Mouse (Mus musculus) bone marrow macrophage, adult 2 months (primary cell): Measurements from ENCODE around the gene Dnajb5. TPM values are rescaled to one million over a fixed set of nuclear protein-coding genes. Genes with fewer than 3 reads are reported as not detected.
"Not testable (repeated sequence)": the region's sequence is repeated elsewhere in the genome, so short reads cannot be mapped to it uniquely, and the experiment has no call there.

Source experiments
- H3K27ac ChIP-seq: 2 replicates; pipeline ENCODE4 v1.5.1; 2012; ENCODE audit warnings: low read depth, low read length; ENCODE audit not compliant: insufficient read depth
- H3K4me1 ChIP-seq: 2 replicates; pipeline ENCODE4 v1.6.1; 2012; ENCODE audit warnings: low read length; ENCODE audit not compliant: control insufficient read depth, insufficient read depth
- H3K4me3 ChIP-seq: 2 replicates; pipeline ENCODE4 v1.5.1; 2012; ENCODE audit warnings: mild to moderate bottlenecking, low read length, moderate library complexity; ENCODE audit not compliant: insufficient read depth
- CTCF ChIP-seq: IDR thresholded peaks from 2 replicates; pipeline ENCODE4 v1.5.1; 2012; ENCODE audit warnings: low read depth, mild to moderate bottlenecking, low read length, moderate library complexity
- POLR2A ChIP-seq: IDR thresholded peaks from 2 replicates; pipeline ENCODE4 v1.6.1; 2012; ENCODE audit warnings: mild to moderate bottlenecking, low read depth, low read length, borderline replicate concordance
- polyA plus RNA-seq: library from polyadenylated mRNA; stranded (reverse); fragments of >200 nt; gene quantifications from 2 replicates; pipeline ENCODE4 v1.2.4, GENCODE M21; 2012; ENCODE audit not compliant: missing spikeins, insufficient read depth, insufficient read length

The Dnajb5 gene
- polyA plus RNA-seq, 1 experiment: 13.5 TPM

- TF ChIP-seq CTCF (no peak), POLR2A (no peak)
- H3K4me1 ChIP-seq: peaks cover 26% of the 10 kb centered on the region
- peak overlapping the region; percentile 34; the same call in 1 of the 2 replicates for H3K27ac ChIP-seq
- H3K4me3 ChIP-seq: no peak overlapping the region
Measured at GRCm38 (mm10) chr4:42965039-42965719, 15.6 kb downstream of the Dnajb5 start.

DNA sequence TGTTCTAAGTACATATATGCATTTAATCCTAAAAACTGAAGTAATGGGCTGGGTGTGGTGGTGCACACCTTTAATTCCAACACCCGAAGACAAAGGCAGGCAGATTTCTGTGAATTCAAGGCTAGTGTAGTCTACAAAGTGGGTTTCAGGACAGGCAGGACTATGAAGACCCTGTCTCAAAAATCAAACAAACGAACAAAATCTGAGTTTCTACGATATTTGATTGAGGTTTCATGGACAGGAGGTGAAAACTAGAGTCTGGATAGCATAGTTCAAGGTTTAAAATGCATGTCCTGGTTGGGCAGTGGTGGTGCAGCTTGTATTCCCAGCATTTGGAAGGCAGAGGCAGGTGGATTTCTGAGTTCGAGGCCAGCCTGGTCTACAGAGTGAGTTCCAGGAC lies 19.7 kb downstream of the Dnajb5 start, which contains the start of gene 1700022I11Rik:
TSS of gene 1700022I11Rik (plus strand) at position 301 of the 400 bp plus-strand sequence.
- Histone ChIP-seq H3K27ac (0 out of 2 replicates have a peak within 1 kb of the TSS, but pooled peaks have one; percentile 0), H3K4me3 (no peak within 1 kb of the TSS), H3K4me1 (peaks cover 24% of the 10 kb centered on the region)
- TF ChIP-seq CTCF (no peak), POLR2A (no peak)

- no peak for TF ChIP-seq POLR2A
- TF ChIP-seq CTCF: no peak
- no peak overlapping the region for H3K4me3 ChIP-seq
- no peak overlapping the region for H3K27ac ChIP-seq
- peaks cover 6% of the 10 kb centered on the region for H3K4me1 ChIP-seq
Measured at GRCm38 (mm10) chr4:42972952-42973351, 23.3 kb downstream of the Dnajb5 start.

- TF ChIP-seq POLR2A (no peak), CTCF (no peak)
Measured at GRCm38 (mm10) chr4:42973868-42974267, 24.3 kb downstream of the Dnajb5 start.

DNA sequence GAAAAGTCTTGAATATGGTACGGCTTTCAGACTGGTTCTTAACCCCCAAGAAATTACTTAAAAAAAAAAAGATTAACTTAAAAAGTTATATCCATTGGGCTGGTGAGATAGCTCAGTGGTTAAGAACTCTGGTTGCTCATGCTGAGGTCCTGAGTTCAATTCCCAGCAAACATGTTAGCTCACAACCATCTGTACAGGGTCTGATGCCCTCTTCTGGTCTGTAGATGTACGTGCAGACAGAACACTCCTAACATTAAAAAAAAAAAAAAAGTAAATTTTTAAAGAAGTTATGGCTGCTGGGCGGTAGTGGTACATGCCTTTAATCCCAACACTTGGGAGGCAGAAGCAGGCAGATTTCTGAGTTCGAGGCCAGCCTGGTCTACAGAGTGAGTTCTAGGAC lies 28.4 kb downstream of the Dnajb5 start:
- Histone ChIP-seq H3K4me1 (no peaks in the 10 kb centered on the region), H3K27ac (no peak overlapping the region), H3K4me3 (no peak overlapping the region)
- TF ChIP-seq POLR2A (no peak), CTCF (no peak)

More at GRCm38 (mm10) chr4:42973868-42974267, 24.3 kb downstream of the Dnajb5 start:
- Histone ChIP-seq H3K4me1 (peaks cover 3% of the 10 kb centered on the region; the same call in 1 of the 2 replicates), H3K27ac (no peak overlapping the region), H3K4me3 (no peak overlapping the region)

GRCm38 (mm10) chr4:42980467-42980866 lies 30.9 kb downstream of the Dnajb5 start:
- not testable (repeated sequence) for H3K27ac ChIP-seq, H3K4me3 ChIP-seq, H3K4me1 ChIP-seq

- TF ChIP-seq CTCF (no peak), POLR2A (no peak)
- Histone ChIP-seq H3K4me3 (no peak overlapping the region), H3K4me1 (no peaks in the 10 kb centered on the region), H3K27ac (no peak overlapping the region)
Measured at GRCm38 (mm10) chr4:42988296-42988695, 38.7 kb downstream of the Dnajb5 start.

GRCm38 (mm10) chr4:42998022-42998421 lies 48.4 kb downstream of the Dnajb5 start:
- no peak overlapping the region for H3K27ac ChIP-seq
- H3K4me3 ChIP-seq: peak overlapping the region; percentile 31; the same call in 1 of the 2 replicates
- TF ChIP-seq CTCF (no peak), POLR2A (no peak)
- H3K4me1 ChIP-seq: peaks cover 7% of the 10 kb centered on the region

DNA sequence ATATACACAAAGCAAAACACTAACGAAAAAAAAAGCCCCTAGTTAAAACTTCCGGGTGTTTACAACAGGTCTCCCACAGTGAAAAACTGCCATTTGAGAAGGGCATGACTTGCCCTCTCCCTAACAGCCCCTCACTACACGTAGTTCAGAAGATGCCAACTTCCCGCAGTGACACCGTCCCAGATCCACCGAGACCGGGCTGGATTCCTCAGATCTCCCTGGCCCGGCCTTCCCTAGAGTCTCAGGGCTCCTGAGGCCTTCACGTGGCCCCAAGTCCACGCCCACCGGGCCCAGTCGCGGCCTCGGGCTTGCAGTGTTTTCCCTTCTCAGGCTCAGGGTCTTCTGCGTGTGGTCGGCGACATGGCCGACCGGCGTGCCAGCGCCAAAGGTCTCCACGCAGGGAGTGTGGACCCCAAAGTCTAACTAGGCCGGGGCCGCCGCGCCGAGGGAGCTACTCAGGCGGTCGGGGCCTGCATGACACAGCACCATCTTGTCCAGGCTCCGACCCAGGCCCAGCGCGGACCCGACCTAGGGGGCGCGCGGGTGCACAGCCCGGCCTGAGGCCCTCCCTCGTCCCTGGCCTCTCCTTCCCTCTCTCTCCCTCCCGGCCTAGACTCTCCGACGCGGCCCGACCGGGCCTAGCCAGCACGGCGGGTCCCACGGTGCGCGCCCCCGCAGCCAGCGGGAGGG lies 50.0 kb downstream of the Dnajb5 start:
- TF ChIP-seq CTCF (no peak), POLR2A (no peak)
- Histone ChIP-seq H3K4me3 (peak overlapping the region; percentile 88), H3K27ac (peak overlapping the region; percentile 94), H3K4me1 (peaks cover 7% of the 10 kb centered on the region)

GRCm38 (mm10) chr4:43000141-43000986 lies 50.8 kb downstream of the Dnajb5 start, which contains the start of gene Vcp:
Gene Vcp, minus strand, starts transcription at chr4:43000507.
- peak within 1 kb of the TSS; percentile 88 for H3K4me3 ChIP-seq
- H3K4me1 ChIP-seq: not testable (repeated sequence)
- H3K27ac ChIP-seq: peak within 1 kb of the TSS; percentile 94
